Mouse (Mus musculus): ENCODE measurements around the gene Asphd2. TPM values are rescaled to one million over a fixed set of nuclear protein-coding genes. Genes with fewer than 3 reads are reported as not detected.

The Asphd2 gene
- total and polyA plus RNA-seq, 3 experiments = 0.08 TPM; not detected in 2

DNA sequence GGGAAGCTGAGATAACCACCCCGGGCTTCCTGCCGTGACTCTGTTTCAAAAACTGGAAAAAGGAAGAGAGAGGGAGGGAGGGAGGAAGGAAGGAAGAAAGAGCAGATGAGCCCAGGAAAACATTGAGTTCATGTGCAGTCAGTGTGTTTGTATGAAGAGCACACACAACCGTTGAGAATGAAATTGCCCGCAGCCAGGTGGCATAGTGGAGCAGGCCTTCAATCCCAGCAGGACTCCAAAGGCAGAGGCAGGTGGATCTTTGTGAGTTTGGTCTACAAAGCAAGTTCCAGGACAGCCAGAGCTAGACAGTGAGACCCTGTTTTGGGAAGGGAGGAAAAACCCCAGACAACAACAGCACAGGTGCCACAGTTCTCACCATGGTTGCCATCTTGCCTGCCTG is 27.3 kb downstream of the Asphd2 start:
- Histone ChIP-seq H3K9ac (ENCODE audit: control insufficient read depth, low read depth, low read length, poor library complexity, severe bottlenecking) (no peak overlapping the region), H3K36me3 (ENCODE audit: control insufficient read depth in 1 of 2, insufficient read depth in 2 of 2, low read length in 2 of 2) (no peaks in the 10 kb centered on the region; a peak in 1 of 4 replicates)

GRCm38 (mm10) chr5:112366879-112367278 is 27.8 kb downstream of the Asphd2 start:
- Histone ChIP-seq H3K9me3 (replicated peaks; ENCODE audit: insufficient read depth, low read length) (no peaks in the 10 kb centered on the region), H3K36me3 (ENCODE audit: control insufficient read depth in 1 of 2, insufficient read depth in 2 of 2, low read length in 2 of 2) (no peaks in the 10 kb centered on the region; a peak in 1 of 4 replicates), H3K27me3 (ENCODE audit: control insufficient read depth in 1 of 2, insufficient read depth in 2 of 2, low read length in 2 of 2) (no peaks in the 10 kb centered on the region), H3K9ac (ENCODE audit: control insufficient read depth, low read depth, low read length, poor library complexity, severe bottlenecking) (no peak overlapping the region), H3K27ac (ENCODE audit: control insufficient read depth, low read depth, low read length) (no peak overlapping the region), H3K4me1 (ENCODE audit: control insufficient read depth in 1 of 2, insufficient read depth in 2 of 2, low read length in 2 of 2) (no peaks in the 10 kb centered on the region), H3K79me2 (ENCODE audit: control insufficient read depth, insufficient read depth, low read length, poor library complexity) (no peaks in the 10 kb centered on the region), H3K4me3 (ENCODE audit: control insufficient read depth in 1 of 2, insufficient read depth in 1 of 2, low read depth in 2 of 2, low read length in 2 of 2) (no peak overlapping the region)
- TF ChIP-seq ZNF384 (IDR thresholded peaks at IDR 0.05; ENCODE audit: low read depth, low read length) = no peak
- no peak for TF ChIP-seq POLR2AphosphoS2 (IDR thresholded peaks at IDR 0.05; ENCODE audit: low read length)
- no peak for TF ChIP-seq SIN3A (IDR thresholded peaks at IDR 0.05; ENCODE audit: low read length)
- no peak for DNase-seq (ENCODE audit: low read depth, low spot score)

More for the DNA sequence above, 27.3 kb downstream of the Asphd2 start:
- H3K79me2 ChIP-seq (ENCODE audit: control insufficient read depth, insufficient read depth, low read length, poor library complexity) = no peaks in the 10 kb centered on the region
- H3K27ac ChIP-seq (ENCODE audit: control insufficient read depth, low read depth, low read length) = no peak overlapping the region
- H3K27me3 ChIP-seq (ENCODE audit: control insufficient read depth in 1 of 2, insufficient read depth in 2 of 2, low read length in 2 of 2) = no peaks in the 10 kb centered on the region
- TF ChIP-seq E2F4 (IDR thresholded peaks at IDR 0.05; ENCODE audit: borderline replicate concordance, low read depth, low read length) (no peak), CHD1 (IDR thresholded peaks at IDR 0.05; ENCODE audit: low read depth, low read length) (no peak), USF2 (IDR thresholded peaks at IDR 0.05; ENCODE audit: borderline replicate concordance in 1 of 2, insufficient read depth in 1 of 2, low read depth in 1 of 2, low read length in 2 of 2) (no peak), CTCF (IDR thresholded peaks at IDR 0.05 in 2 of 3, conservative IDR thresholded peaks at IDR 0.05 in 1 of 3; ENCODE audit: control insufficient read depth in 1 of 3, insufficient read depth in 1 of 3, low read depth in 2 of 3, low read length in 3 of 3, poor library complexity in 1 of 3, severe bottlenecking in 1 of 3) (no peak), SIN3A (IDR thresholded peaks at IDR 0.05; ENCODE audit: low read length) (no peak), MEF2A (IDR thresholded peaks at IDR 0.05; ENCODE audit: extremely low read depth, insufficient replicate concordance, low read depth, low read length, poor library complexity, severe bottlenecking) (no peak), EP300 (IDR thresholded peaks at IDR 0.05; ENCODE audit: low read depth in 1 of 2, low read length in 2 of 2) (no peak), ZMIZ1 (IDR thresholded peaks at IDR 0.05; ENCODE audit: low read depth, low read length) (no peak), JUND (IDR thresholded peaks at IDR 0.05; ENCODE audit: low read depth, low read length) (no peak), UBTF (IDR thresholded peaks at IDR 0.05; ENCODE audit: borderline replicate concordance, insufficient read depth, low read depth, low read length) (no peak), MXI1 (IDR thresholded peaks at IDR 0.05; ENCODE audit: low read depth, low read length) (no peak), TBP (IDR thresholded peaks at IDR 0.05; ENCODE audit: low read depth, low read length) (no peak), MYC (IDR thresholded peaks at IDR 0.05; ENCODE audit: low read depth, low read length) (no peak), GATA1 (IDR thresholded peaks at IDR 0.05; ENCODE audit: low read depth, low read length) (no peak), TAL1 (IDR thresholded peaks at IDR 0.05; ENCODE audit: low read length) (no peak), HCFC1 (IDR thresholded peaks at IDR 0.05; ENCODE audit: low read depth, low read length) (no peak), ZKSCAN1 (IDR thresholded peaks at IDR 0.05; ENCODE audit: low read depth, low read length) (no peak)
- no peaks in the 10 kb centered on the region for H3K4me1 ChIP-seq (ENCODE audit: control insufficient read depth in 1 of 2, insufficient read depth in 2 of 2, low read length in 2 of 2)
- no peaks in the 10 kb centered on the region for H3K9me3 ChIP-seq (replicated peaks; ENCODE audit: insufficient read depth, low read length)
- no peak overlapping the region for H3K4me3 ChIP-seq (ENCODE audit: control insufficient read depth in 1 of 2, insufficient read depth in 1 of 2, low read depth in 2 of 2, low read length in 2 of 2)
- DNase-seq (ENCODE audit: low read depth, low spot score) = no peak
